Mouse (Mus musculus): ENCODE measurements around the gene Klk5.

GRCm38 (mm10) chr7:43797333-43797769, 44.4 kb upstream of the Klk5 start, which contains the start of gene Klk8:
- TF ChIP-seq CTCF (IDR thresholded peaks at IDR 0.05; ENCODE audit: control insufficient read depth, insufficient read depth, insufficient read length) (no peak), USF1 (IDR thresholded peaks at IDR 0.05; ENCODE audit: low read depth) (no peak), MYOD1 (IDR thresholded peaks at IDR 0.05; ENCODE audit: control insufficient read depth, insufficient read length, low read depth) (no peak)
